Mouse (Mus musculus): ENCODE data around the gene Mapk10.

DNA sequence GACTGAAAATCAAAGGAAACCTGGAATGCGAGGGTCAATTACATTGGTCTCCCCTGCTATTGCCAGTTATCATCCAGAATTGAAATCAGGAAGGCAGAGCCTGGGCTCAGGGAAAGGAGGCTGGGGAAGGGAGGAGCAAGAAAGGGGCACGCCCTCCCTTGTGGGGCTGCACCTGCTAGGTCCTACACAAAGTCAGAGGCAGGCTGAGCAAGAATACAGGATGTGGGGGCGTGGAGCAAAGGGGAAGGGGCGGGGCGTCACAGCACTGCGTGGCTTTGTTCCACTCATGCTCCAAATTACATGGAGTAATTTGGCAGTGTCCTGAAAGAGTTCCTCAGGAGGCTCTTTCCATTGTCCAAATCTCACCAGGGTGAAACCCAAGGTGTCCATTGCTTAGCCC, 234.0 kb downstream of the Mapk10 start:
- TF ChIP-seq CTCF (IDR thresholded peaks at IDR 0.05; ENCODE audit: low read depth, low read length) = no peak
- TF ChIP-seq TAL1 (conservative IDR thresholded peaks at IDR 0.05; ENCODE audit: low read depth, low read length) = no peak
- TF ChIP-seq GATA2 (IDR thresholded peaks at IDR 0.05; ENCODE audit: borderline replicate concordance, low read depth, low read length) = no peak

Data from G1E (cell line).